Mouse (Mus musculus) intestine, embryonic 14.5 days (tissue): ENCODE measurements around the gene Prss56. TPM values are rescaled to one million over a fixed set of nuclear protein-coding genes. Genes with fewer than 3 reads are reported as not detected.
A peak's percentile ranks its signal among the peaks of the same experiment; 100 is the strongest.

Source experiments
- ATAC-seq: fragments of 200-750 bp; cut with Nextera tagmentation; replicated peaks from 2 replicates; pipeline ENCODE4 v1.8.0; 2017; ENCODE audit warnings: low read depth, moderate number of reproducible peaks, moderate TSS enrichment, moderate library complexity; ENCODE audit not compliant: low FRiP score, low TSS enrichment
- DNase-seq: peaks from one replicate; pipeline ENCODE4 v3.0.0-alpha.2; 2018; ENCODE audit warnings: low spot score
- H3K27ac ChIP-seq: fragments of 300-500 bp; sonication (generic); 2 replicates; pipeline ENCODE4 v1.5.1; 2014; ENCODE audit warnings: low read depth, mild to moderate bottlenecking, control low read depth
- H3K27me3 ChIP-seq: fragments of 300-500 bp; sonication (generic); replicated peaks from 2 replicates; pipeline ENCODE4 v1.6.1; 2014; ENCODE audit warnings: low read length, control low read depth; ENCODE audit not compliant: control insufficient read depth, insufficient read depth
- H3K36me3 ChIP-seq: fragments of 300-500 bp; sonication (generic); 2 replicates; pipeline ENCODE4 v1.6.1; 2014; ENCODE audit warnings: low read length, control low read depth; ENCODE audit not compliant: control insufficient read depth, insufficient read depth
- H3K4me1 ChIP-seq: fragments of 300-500 bp; sonication (generic); replicated peaks from 2 replicates; pipeline ENCODE4 v1.6.1; 2014; ENCODE audit warnings: low read length, control low read depth, mixed read lengths; ENCODE audit not compliant: control insufficient read depth, insufficient read depth
- H3K4me2 ChIP-seq: fragments of 300-500 bp; sonication (generic); 2 replicates; pipeline ENCODE4 v1.6.1; 2014; ENCODE audit warnings: low read length
- H3K4me3 ChIP-seq: fragments of 300-500 bp; sonication (generic); 2 replicates; pipeline ENCODE4 v1.5.1; 2014; ENCODE audit warnings: low read depth, low read length, control low read depth, mixed read lengths
- H3K9ac ChIP-seq: fragments of 300-500 bp; sonication (generic); 2 replicates; pipeline ENCODE4 v1.6.1; 2014; ENCODE audit warnings: mild to moderate bottlenecking, low read length
- H3K9me3 ChIP-seq: fragments of 300-500 bp; sonication (generic); 2 replicates; pipeline ENCODE4 v1.6.1; 2016; ENCODE audit warnings: low read length, control low read depth; ENCODE audit not compliant: control insufficient read depth
- WGBS: fragments of 180-500 bp; shearing (Covaris S2); extraction: QIAGEN DNeasy Blood & Tissue Kit; methylation state at CpG from one replicate; pipeline ENCODE4 v1.1.7; 2014; 5-methylcytosine and 5-hydroxymethylcytosine counted together
- polyA plus RNA-seq: library from polyadenylated mRNA; unstranded; fragments of >200 nt; fragmentation: Nextera tagmentation; extraction: Ambion mirVana; gene quantifications from 2 replicates; pipeline ENCODE4 v1.2.1, GENCODE M21; 2014

Gene Prss56
- polyA plus RNA-seq, 1 experiment from 2014 or later: not detected

DNA sequence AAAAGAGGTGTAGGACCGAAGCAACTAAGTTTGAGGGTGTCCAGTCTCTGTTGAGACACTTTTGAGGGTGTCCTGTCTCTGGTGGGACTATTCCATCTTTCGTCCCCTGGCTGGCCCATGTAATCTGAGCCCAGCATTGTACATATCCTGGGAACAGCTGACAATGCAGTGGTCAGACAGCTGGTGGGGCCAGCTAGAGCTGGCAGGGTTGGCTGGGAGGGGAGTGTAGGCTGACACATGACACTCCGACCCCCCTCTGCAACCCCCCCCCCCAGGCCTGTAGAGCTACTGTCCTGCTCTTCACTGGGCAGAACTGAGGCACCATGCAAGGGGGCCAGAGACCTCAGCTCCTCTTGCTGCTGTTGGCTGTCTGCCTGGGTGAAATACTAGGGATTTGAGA, 22.4 kb downstream of the Prss56 start:
- Histone ChIP-seq H3K9me3 (no peaks in the 10 kb centered on the region), H3K36me3 (no peaks in the 10 kb centered on the region), H3K9ac (no peak overlapping the region), H3K4me2 (no peak overlapping the region), H3K4me1 (no peaks in the 10 kb centered on the region), H3K27ac (no peak overlapping the region), H3K27me3 (peaks cover 19% of the 10 kb centered on the region), H3K4me3 (no peak overlapping the region)
- WGBS: 40% methylated on average over 3 of the region's 3 CpGs
- ATAC-seq (no peak), DNase-seq (no peak)

DNA sequence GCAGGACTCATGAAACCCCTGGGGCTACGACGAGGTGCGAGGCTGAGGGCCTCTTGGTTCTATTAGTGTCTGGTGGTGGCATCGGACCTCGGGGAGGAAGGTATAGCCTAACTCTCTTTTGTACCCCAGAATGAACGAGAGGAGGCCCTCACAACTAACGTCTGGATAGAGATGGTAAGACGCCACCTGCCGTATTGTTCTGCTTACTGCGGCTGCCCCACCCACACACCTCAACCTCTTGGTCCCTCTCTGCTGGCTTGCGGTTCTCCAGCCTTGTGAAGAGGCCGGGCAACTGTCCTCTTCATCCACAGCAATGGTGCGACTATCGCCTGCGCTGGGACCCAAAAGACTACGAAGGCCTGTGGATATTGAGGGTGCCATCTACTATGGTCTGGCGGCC, 23.2 kb downstream of the Prss56 start:
- Histone ChIP-seq H3K9me3 (no peaks in the 10 kb centered on the region), H3K4me2 (no peak overlapping the region), H3K36me3 (no peaks in the 10 kb centered on the region), H3K4me3 (no peak overlapping the region), H3K4me1 (no peaks in the 10 kb centered on the region), H3K9ac (no peak overlapping the region), H3K27me3 (peaks cover 19% of the 10 kb centered on the region), H3K27ac (no peak overlapping the region)
- DNase-seq (no peak), ATAC-seq (no peak)
- 17% methylated on average over 17 of the region's 17 CpGs for WGBS

DNA sequence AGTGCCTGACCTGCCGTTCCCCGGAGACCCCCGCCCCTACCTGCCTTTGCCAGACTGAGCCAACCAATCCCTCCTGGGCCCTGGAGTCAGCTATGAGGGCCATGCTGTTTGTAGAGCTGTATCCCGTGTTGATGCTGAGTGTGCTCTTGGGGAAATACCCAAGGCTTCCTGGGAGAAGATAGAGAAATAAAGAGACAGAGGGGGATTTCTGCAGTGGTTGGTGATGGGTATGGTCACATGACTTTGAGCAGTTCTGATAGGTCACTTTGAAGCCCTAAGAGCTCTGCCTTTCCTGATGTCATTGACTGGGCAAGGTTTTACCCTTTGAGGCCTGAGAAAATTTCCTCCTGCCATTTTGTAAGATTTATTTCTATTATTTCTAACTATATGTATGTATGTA, 28.3 kb downstream of the Prss56 start:
- H3K36me3 ChIP-seq: no peaks in the 10 kb centered on the region
- no peak overlapping the region for H3K9ac ChIP-seq
- no peak for ATAC-seq
- no peak overlapping the region for H3K4me2 ChIP-seq
- H3K27me3 ChIP-seq: peaks cover 12% of the 10 kb centered on the region
- peaks cover 21% of the 10 kb centered on the region for H3K4me1 ChIP-seq
- no peak overlapping the region for H3K4me3 ChIP-seq
- DNase-seq: no peak
- H3K9me3 ChIP-seq: no peaks in the 10 kb centered on the region
- WGBS: 78% methylated on average over 4 of the region's 4 CpGs
- H3K27ac ChIP-seq: no peak overlapping the region

DNA sequence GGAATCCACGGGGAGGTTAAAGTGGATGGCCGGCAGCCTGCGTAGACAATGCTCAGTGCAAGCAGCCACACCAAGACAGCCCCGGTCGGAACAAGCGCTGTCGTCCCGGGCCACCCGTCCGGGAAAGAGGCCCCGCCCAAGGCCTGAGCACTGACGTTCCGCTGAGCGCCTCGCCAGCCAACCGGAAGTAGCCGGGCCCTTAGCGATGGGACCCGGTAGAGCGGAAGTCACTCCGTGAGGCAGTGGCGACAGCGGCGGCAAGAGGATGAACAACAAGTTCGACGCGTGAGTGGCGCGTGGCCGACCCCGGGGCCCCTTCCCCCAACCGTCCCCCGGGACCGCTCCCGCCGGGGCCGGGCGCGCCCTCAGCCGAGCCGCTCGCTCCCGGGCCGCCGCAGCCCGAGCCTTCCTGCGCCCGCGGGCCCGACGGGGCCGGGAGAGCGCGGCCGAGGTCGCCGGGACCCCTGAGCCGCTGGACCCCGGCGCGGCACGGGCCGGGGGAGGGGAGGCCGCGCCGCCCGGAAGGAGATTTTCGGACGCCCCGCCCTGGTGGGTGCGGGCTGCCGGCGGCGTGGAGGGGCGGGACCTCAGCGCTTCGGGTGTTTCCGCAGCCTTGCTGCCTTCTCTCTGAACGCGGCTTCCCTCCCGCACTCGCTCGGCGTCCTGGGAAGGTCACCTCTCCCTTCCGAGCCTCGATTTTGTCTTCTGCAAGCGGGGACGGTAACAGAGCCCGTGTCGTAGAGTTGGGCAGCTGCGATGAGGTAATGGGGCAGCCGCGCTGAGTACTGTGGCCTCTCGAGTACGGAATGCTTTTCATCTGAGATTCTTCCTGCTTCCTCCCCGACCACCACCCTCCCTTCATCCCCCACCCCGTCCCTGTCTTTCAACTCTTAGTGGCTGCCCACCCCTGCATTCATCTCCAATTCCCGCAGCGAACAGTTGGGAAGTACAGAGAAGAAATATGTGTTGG, 30.9 kb downstream of the Prss56 start, which contains the start of gene Eif4e2:
Gene Eif4e2, plus strand, starts transcription at position 180 of the 970 bp plus-strand sequence.
- Histone ChIP-seq H3K4me2 (peak within 1 kb of the TSS; percentile 85), H3K9ac (peak within 1 kb of the TSS; percentile 94), H3K4me3 (peak within 1 kb of the TSS; percentile 60), H3K9me3 (no peaks in the 10 kb centered on the region), H3K27ac (peak within 1 kb of the TSS; percentile 97), H3K36me3 (peaks cover 1% of the 10 kb centered on the region; the same call in 1 of the 2 replicates), H3K4me1 (peaks cover 23% of the 10 kb centered on the region), H3K27me3 (no peaks in the 10 kb centered on the region)
- peak; percentile 95 for ATAC-seq
- under 1% methylated on average over 75 of the region's 99 CpGs for WGBS
- DNase-seq: peak; percentile 95

DNA sequence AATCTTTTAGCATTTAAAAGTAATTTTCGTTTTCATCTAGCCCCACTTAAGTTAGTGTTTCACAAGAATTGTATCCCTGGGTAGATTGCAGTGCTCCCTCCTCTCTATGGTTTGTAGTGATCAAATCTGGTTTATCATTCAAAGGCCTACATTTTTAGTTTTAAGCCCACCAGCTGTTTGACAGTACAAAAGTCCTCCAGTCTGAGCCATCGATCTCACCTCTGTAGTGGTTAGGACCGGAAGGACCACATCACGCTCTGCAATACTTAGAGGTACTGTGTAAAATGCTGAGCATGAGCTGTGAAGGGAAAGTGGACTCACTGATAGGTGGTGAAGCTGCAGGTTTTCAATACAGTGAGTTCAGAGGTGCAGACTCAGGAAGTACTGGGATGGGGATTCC, 31.6 kb downstream of the Prss56 start:
- WGBS: 13% methylated on average over 4 of the region's 4 CpGs
- H3K27ac ChIP-seq: peak overlapping the region; percentile 97
- H3K4me2 ChIP-seq: peak overlapping the region; percentile 85
- ATAC-seq (no peak), DNase-seq (peak; percentile 60)
- no peaks in the 10 kb centered on the region for H3K9me3 ChIP-seq
- H3K9ac ChIP-seq: peak overlapping the region; percentile 94
- peaks cover 8% of the 10 kb centered on the region for H3K36me3 ChIP-seq
- H3K4me1 ChIP-seq: peaks cover 23% of the 10 kb centered on the region
- no peaks in the 10 kb centered on the region for H3K27me3 ChIP-seq
- peak overlapping the region; percentile 60 for H3K4me3 ChIP-seq

DNA sequence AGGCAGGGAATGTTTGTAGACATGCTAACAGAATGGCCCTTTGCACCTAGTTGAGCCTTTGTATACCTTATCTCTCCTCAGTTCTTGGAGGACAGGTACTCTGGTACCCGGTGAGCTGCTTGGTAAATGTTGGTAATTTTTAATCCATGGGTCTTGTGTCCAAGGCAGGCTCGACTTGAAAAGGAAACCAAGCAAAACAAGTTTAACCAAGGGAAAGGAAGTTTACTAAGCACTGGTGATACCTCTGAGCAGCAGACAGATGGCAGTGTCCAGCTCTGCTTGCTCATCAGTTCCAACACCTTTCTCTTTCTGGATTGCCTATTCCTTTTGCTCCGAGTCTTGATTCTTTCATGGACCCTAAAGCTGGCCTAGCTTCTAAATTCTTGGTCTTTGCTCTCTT, 34.8 kb downstream of the Prss56 start:
- Histone ChIP-seq H3K9ac (no peak overlapping the region), H3K36me3 (peaks cover 40% of the 10 kb centered on the region), H3K27me3 (no peaks in the 10 kb centered on the region), H3K9me3 (no peaks in the 10 kb centered on the region), H3K4me2 (no peak overlapping the region), H3K4me3 (no peak overlapping the region), H3K27ac (no peak overlapping the region), H3K4me1 (peaks cover 22% of the 10 kb centered on the region)
- ATAC-seq (no peak), DNase-seq (no peak)
- WGBS: 66% methylated on average over 3 of the region's 3 CpGs

DNA sequence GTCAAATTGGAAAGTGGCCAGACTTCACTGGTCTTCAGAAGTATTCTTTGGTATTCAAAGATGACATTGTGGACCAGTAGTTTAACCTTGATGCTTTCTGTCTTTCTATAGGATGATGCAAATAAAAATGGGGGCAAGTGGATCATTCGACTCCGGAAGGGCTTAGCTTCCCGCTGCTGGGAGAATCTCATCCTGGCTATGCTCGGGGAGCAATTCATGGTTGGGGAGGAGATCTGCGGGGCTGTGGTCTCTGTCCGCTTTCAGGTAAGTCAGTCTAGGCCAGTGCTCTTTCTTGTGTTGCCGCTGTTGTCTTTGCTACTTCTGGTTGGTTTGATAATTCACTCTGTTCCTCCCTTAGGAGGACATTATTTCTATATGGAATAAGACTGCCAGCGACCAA, 42.6 kb downstream of the Prss56 start:
- H3K4me1 ChIP-seq: no peaks in the 10 kb centered on the region
- H3K9me3 ChIP-seq: no peaks in the 10 kb centered on the region
- no peak overlapping the region for H3K4me3 ChIP-seq
- H3K9ac ChIP-seq: no peak overlapping the region
- peaks cover 98% of the 10 kb centered on the region for H3K36me3 ChIP-seq
- H3K27ac ChIP-seq: no peak overlapping the region
- no peaks in the 10 kb centered on the region for H3K27me3 ChIP-seq
- DNase-seq: no peak
- H3K4me2 ChIP-seq: no peak overlapping the region
- 94% methylated on average over 8 of the region's 8 CpGs for WGBS
- ATAC-seq: no peak

DNA sequence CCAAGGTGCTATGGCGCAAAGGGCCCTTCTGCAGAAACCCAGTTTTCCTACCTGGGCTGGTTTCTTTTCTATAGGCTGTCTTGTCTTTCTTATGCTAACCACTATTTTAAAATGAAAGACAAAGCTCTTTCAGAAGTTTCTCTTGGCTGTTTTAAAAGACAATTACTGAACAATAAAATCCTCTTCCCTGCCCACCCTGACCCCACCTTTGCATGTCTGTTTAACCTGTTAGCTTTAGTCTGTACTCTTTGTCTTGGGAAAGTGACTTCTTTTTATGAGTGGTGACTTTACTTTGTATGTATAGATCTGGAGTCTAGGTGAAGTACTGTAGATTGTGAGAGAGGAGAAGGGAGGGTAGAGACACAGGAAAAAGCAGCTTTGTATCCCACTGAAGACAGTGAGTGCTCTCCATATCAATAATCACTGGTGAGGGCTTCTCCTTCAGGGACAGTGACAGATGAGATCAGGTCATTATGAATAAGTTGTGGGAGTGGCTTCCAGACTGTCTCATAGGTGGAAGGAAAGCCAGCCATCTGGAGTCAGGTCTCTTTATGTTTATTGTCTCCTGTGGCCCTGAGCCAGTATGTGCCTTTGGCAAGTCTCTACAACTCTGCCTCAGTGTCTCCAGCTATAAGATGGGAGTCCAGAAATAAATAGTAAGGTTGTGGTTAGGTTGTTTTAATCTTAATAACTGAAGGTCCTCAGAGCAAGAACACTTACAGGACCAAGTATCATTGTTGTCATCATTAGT, 43.5 kb downstream of the Prss56 start:
- Histone ChIP-seq H3K9me3 (no peaks in the 10 kb centered on the region), H3K4me1 (no peaks in the 10 kb centered on the region), H3K9ac (no peak overlapping the region), H3K27ac (no peak overlapping the region), H3K36me3 (peaks cover 96% of the 10 kb centered on the region), H3K4me2 (no peak overlapping the region), H3K4me3 (no peak overlapping the region), H3K27me3 (no peaks in the 10 kb centered on the region)
- 100% methylated on average over 1 of the region's 1 CpGs for WGBS
- ATAC-seq: no peak
- DNase-seq: no peak
